Mouse (Mus musculus) liver, adult 2 months (tissue): ENCODE data around the gene Traf3ip1. TPM values are rescaled to one million over a fixed set of nuclear protein-coding genes. Genes with fewer than 3 reads are reported as not detected.

Source experiments
- DNase-seq: peaks from one replicate; pipeline ENCODE4 v3.0.0-alpha.2; 2011; ENCODE audit warnings: low read depth, low spot score; ENCODE audit errors: extremely low read depth
- H3K27ac ChIP-seq: fragments of 200-500 bp; replicated peaks from 2 replicates; pipeline ENCODE4 v1.5.1; 2012; ENCODE audit warnings: low read depth, mild to moderate bottlenecking, control low read depth, inconsistent platforms, low read length; ENCODE audit not compliant: insufficient read depth
- H3K27me3 ChIP-seq: fragments of 200-500 bp; 2 replicates; pipeline ENCODE4 v1.6.1; 2012; ENCODE audit warnings: mild to moderate bottlenecking, moderate library complexity, low read length, inconsistent platforms; ENCODE audit not compliant: control insufficient read depth, insufficient read depth
- H3K36me3 ChIP-seq: fragments of 200-500 bp; 2 replicates; pipeline ENCODE4 v1.6.1; 2012; ENCODE audit warnings: low read length, inconsistent platforms; ENCODE audit not compliant: control insufficient read depth, insufficient read depth
- H3K4me1 ChIP-seq: fragments of 200-500 bp; 2 replicates; pipeline ENCODE4 v1.6.1; 2011; ENCODE audit warnings: low read length; ENCODE audit not compliant: control insufficient read depth, insufficient read depth
- H3K4me3 ChIP-seq: fragments of 200-500 bp; 2 replicates; pipeline ENCODE4 v1.5.1; 2011; ENCODE audit warnings: low read depth, mild to moderate bottlenecking, control low read depth, low read length, moderate library complexity; ENCODE audit not compliant: insufficient read depth
- H3K79me2 ChIP-seq: fragments of 200-500 bp; 2 replicates; pipeline ENCODE4 v1.6.1; 2012; ENCODE audit warnings: inconsistent platforms, mild to moderate bottlenecking, low read length, moderate library complexity; ENCODE audit not compliant: control insufficient read depth, insufficient read depth
- H3K9ac ChIP-seq: fragments of 200-500 bp; 2 replicates; pipeline ENCODE4 v1.6.1; 2012; ENCODE audit warnings: low read depth, mild to moderate bottlenecking, control low read depth, inconsistent platforms, low read length
- CTCF ChIP-seq: fragments of 200-500 bp; IDR thresholded peaks from 2 replicates; pipeline ENCODE4 v1.5.1; 2011; ENCODE audit warnings: low read depth, low read length, control low read depth
- POLR2A ChIP-seq: fragments of 200-500 bp; IDR thresholded peaks from 2 replicates; pipeline ENCODE4 v1.6.1; 2011; ENCODE audit warnings: low read length, control low read depth; ENCODE audit not compliant: insufficient read depth; ENCODE audit errors: extremely low read depth
- WGBS: fragments of 180-500 bp; shearing (Covaris S2); methylation state at CpG from one replicate; pipeline ENCODE4 v1.1.7; 2018; 5-methylcytosine and 5-hydroxymethylcytosine counted together
- polyA plus RNA-seq: library from polyadenylated mRNA; depleted of rRNA; stranded (reverse); fragments of >200 nt; gene quantifications from 2 replicates; pipeline ENCODE4 v1.2.3, GENCODE M21; 2012
- total RNA-seq: library from RNA; depleted of rRNA; stranded (reverse); fragments of >200 nt; gene quantifications from 2 replicates; pipeline ENCODE4 v1.2.3, GENCODE M21; 2014

Gene Traf3ip1
- total and polyA plus RNA-seq, 2 experiments = 3.6 to 3.8 TPM

- Histone ChIP-seq H3K4me3 (no peak overlapping the region), H3K9ac (no peak overlapping the region), H3K4me1 (peaks cover 11% of the 10 kb centered on the region), H3K27ac (no peak overlapping the region), H3K79me2 (peaks cover 17% of the 10 kb centered on the region; the same call in 1 of the 2 replicates), H3K36me3 (no peaks in the 10 kb centered on the region), H3K27me3 (no peaks in the 10 kb centered on the region)
- 100% methylated on average over 1 of the region's 1 CpGs for WGBS
- DNase-seq = no peak
- TF ChIP-seq POLR2A (no peak), CTCF (no peak)
These were observed 44.1 kb downstream of the Traf3ip1 start for GRCm38 (mm10) chr1:91538570-91538929.

DNA sequence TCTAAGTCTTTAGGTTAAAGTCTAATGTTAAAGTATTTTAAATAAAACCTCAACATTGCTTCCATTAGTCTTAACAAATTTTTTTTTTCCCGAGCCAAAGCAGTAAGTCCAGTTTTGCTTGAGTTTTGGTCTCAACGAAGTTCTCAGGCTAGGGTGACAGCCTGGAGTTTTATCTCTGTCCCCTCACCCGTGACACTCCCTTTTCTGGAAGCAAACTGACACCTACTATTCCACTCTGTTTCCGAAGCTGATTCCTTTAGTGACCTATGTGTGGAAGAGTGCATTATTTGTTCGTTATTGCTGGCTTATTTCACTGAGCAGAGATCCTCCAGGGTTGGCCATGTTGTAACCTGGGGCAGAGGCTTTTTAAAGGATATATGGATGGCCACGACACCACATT lies 44.8 kb downstream of the Traf3ip1 start:
- DNase-seq = no peak
- Histone ChIP-seq H3K4me3 (no peak overlapping the region), H3K4me1 (peaks cover 11% of the 10 kb centered on the region), H3K27me3 (no peaks in the 10 kb centered on the region), H3K79me2 (peaks cover 17% of the 10 kb centered on the region; the same call in 1 of the 2 replicates), H3K9ac (no peak overlapping the region), H3K36me3 (no peaks in the 10 kb centered on the region), H3K27ac (no peak overlapping the region)
- no peak for TF ChIP-seq CTCF
- no peak for TF ChIP-seq POLR2A
- WGBS = 51% methylated on average over 6 of the region's 6 CpGs

DNA sequence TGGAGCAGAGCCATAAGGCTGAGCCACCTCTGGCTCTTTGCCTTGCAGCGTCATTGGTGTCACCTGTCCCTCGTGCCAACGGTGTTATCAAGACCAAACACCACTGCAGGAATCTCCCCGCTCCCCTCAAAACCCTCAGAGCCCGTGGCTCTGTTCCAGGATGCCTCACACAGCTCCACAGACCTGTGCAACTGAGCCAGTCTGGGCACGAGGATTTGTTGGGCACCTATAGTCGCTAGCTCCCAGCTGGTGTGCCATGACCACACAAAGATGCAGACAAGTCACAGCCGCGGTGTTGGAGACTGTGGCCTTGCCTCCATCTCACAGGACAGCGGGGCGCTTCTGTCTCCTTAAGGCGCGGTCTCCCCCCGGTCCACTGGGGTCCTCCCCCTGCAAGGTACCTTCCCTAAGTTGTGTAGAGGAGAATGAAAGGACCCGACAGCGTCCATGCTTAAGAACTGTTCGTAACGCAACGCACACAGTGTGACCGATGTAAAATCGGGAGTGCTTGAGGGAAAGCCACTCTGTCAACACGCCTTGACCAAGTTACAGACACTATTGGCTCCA lies 45.3 kb downstream of the Traf3ip1 start:
- no peaks in the 10 kb centered on the region for H3K27me3 ChIP-seq
- no peak for TF ChIP-seq POLR2A
- no peak for TF ChIP-seq CTCF
- H3K36me3 ChIP-seq = 0 out of 2 replicates have a peak, but pooled peaks cover 2% of the 10 kb centered on the region
- H3K79me2 ChIP-seq = peaks cover 17% of the 10 kb centered on the region; the same call in 1 of the 2 replicates
- peak overlapping the region; percentile 81 for H3K27ac ChIP-seq
- peak overlapping the region; percentile 76 for H3K9ac ChIP-seq
- DNase-seq = peak; percentile 49
- WGBS = 2% methylated on average over 22 of the region's 22 CpGs
- H3K4me1 ChIP-seq = peaks cover 11% of the 10 kb centered on the region
- H3K4me3 ChIP-seq = peak overlapping the region; percentile 85

- H3K27ac ChIP-seq = peak within 1 kb of the TSS; percentile 81
- DNase-seq = peak; percentile 99
- H3K9ac ChIP-seq = peak within 1 kb of the TSS; percentile 77
- under 1% methylated on average over 40 of the region's 41 CpGs for WGBS
- 0 out of 2 replicates have a peak, but pooled peaks cover 4% of the 10 kb centered on the region for H3K36me3 ChIP-seq
- no peaks in the 10 kb centered on the region for H3K27me3 ChIP-seq
- H3K79me2 ChIP-seq = peaks cover 17% of the 10 kb centered on the region; the same call in 1 of the 2 replicates
- peaks cover 11% of the 10 kb centered on the region for H3K4me1 ChIP-seq
- TF ChIP-seq POLR2A = peak; percentile 91
- TF ChIP-seq CTCF = no peak
- peak within 1 kb of the TSS; percentile 85 for H3K4me3 ChIP-seq
These were observed 45.9 kb downstream of the Traf3ip1 start, which contains the start of gene Asb1 for GRCm38 (mm10) chr1:91540271-91540826. Gene Asb1, plus strand, starts transcription at chr1:91540544.

GRCm38 (mm10) chr1:91541042-91541592 lies 46.7 kb downstream of the Traf3ip1 start:
- peak overlapping the region; percentile 37 for H3K27ac ChIP-seq
- WGBS = 13% methylated on average over 15 of the region's 15 CpGs
- H3K27me3 ChIP-seq = no peaks in the 10 kb centered on the region
- H3K36me3 ChIP-seq = peaks cover 7% of the 10 kb centered on the region
- peak; percentile 28 for DNase-seq
- H3K4me3 ChIP-seq = peak overlapping the region; percentile 85
- TF ChIP-seq CTCF = no peak
- no peak for TF ChIP-seq POLR2A
- peaks cover 11% of the 10 kb centered on the region for H3K4me1 ChIP-seq
- peak overlapping the region; percentile 77 for H3K9ac ChIP-seq
- peaks cover 17% of the 10 kb centered on the region; the same call in 1 of the 2 replicates for H3K79me2 ChIP-seq
